Mouse (Mus musculus) liver, adult 2 months (tissue): ENCODE measurements at regions not wholly inside any gene's neighbourhood (a gene's known extent, or its start where the extent isn't known, plus 50 kb on each side); places are given as distances from the start of the nearest gene placed in this dataset.
A peak's percentile ranks its signal among the peaks of the same experiment; 100 is the strongest.

ENCODE experiments used
- DNase-seq: peaks from one replicate; pipeline ENCODE4 v3.0.0-alpha.2; 2011; ENCODE audit warnings: low read depth, low spot score; ENCODE audit errors: extremely low read depth
- H3K27ac ChIP-seq: fragments of 200-500 bp; replicated peaks from 2 replicates; pipeline ENCODE4 v1.5.1; 2012; ENCODE audit warnings: low read depth, mild to moderate bottlenecking, control low read depth, inconsistent platforms, low read length; ENCODE audit not compliant: insufficient read depth
- H3K27me3 ChIP-seq: fragments of 200-500 bp; 2 replicates; pipeline ENCODE4 v1.6.1; 2012; ENCODE audit warnings: mild to moderate bottlenecking, moderate library complexity, low read length, inconsistent platforms; ENCODE audit not compliant: control insufficient read depth, insufficient read depth
- H3K36me3 ChIP-seq: fragments of 200-500 bp; 2 replicates; pipeline ENCODE4 v1.6.1; 2012; ENCODE audit warnings: low read length, inconsistent platforms; ENCODE audit not compliant: control insufficient read depth, insufficient read depth
- H3K4me1 ChIP-seq: fragments of 200-500 bp; 2 replicates; pipeline ENCODE4 v1.6.1; 2011; ENCODE audit warnings: low read length; ENCODE audit not compliant: control insufficient read depth, insufficient read depth
- H3K4me3 ChIP-seq: fragments of 200-500 bp; 2 replicates; pipeline ENCODE4 v1.5.1; 2011; ENCODE audit warnings: low read depth, mild to moderate bottlenecking, control low read depth, low read length, moderate library complexity; ENCODE audit not compliant: insufficient read depth
- H3K79me2 ChIP-seq: fragments of 200-500 bp; 2 replicates; pipeline ENCODE4 v1.6.1; 2012; ENCODE audit warnings: inconsistent platforms, mild to moderate bottlenecking, low read length, moderate library complexity; ENCODE audit not compliant: control insufficient read depth, insufficient read depth
- H3K9ac ChIP-seq: fragments of 200-500 bp; 2 replicates; pipeline ENCODE4 v1.6.1; 2012; ENCODE audit warnings: low read depth, mild to moderate bottlenecking, control low read depth, inconsistent platforms, low read length
- CTCF ChIP-seq: fragments of 200-500 bp; IDR thresholded peaks from 2 replicates; pipeline ENCODE4 v1.5.1; 2011; ENCODE audit warnings: low read depth, low read length, control low read depth
- POLR2A ChIP-seq: fragments of 200-500 bp; IDR thresholded peaks from 2 replicates; pipeline ENCODE4 v1.6.1; 2011; ENCODE audit warnings: low read length, control low read depth; ENCODE audit not compliant: insufficient read depth; ENCODE audit errors: extremely low read depth
- WGBS: fragments of 180-500 bp; shearing (Covaris S2); methylation state at CpG from one replicate; pipeline ENCODE4 v1.1.7; 2018; 5-methylcytosine and 5-hydroxymethylcytosine counted together

DNA sequence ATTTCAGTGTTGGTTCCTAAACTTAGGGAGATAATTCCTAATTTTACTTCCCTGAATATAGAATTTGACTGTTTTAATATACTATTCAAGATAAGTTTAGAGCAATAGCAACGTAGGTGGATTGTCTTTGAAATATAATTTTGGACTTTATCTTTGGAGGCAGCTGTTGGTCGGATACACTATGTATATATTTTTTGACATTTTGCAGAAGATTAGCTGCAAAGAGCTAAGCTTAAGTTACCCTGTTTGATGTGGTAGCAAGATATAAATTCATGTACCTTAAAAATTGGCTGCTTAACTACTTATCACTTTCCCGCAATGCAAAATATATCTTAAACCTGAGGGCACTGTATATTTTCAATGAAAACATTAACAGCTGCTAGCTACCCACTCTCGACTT is 1375.3 kb downstream of the Hace1 start:
- Histone ChIP-seq H3K4me3 (no peak overlapping the region), H3K36me3 (no peaks in the 10 kb centered on the region), H3K79me2 (no peaks in the 10 kb centered on the region), H3K4me1 (no peaks in the 10 kb centered on the region), H3K27ac (no peak overlapping the region), H3K27me3 (no peaks in the 10 kb centered on the region), H3K9ac (no peak overlapping the region)
- 77% methylated on average over 4 of the region's 4 CpGs for WGBS
- TF ChIP-seq POLR2A (no peak), CTCF (no peak)
- no peak for DNase-seq

DNA sequence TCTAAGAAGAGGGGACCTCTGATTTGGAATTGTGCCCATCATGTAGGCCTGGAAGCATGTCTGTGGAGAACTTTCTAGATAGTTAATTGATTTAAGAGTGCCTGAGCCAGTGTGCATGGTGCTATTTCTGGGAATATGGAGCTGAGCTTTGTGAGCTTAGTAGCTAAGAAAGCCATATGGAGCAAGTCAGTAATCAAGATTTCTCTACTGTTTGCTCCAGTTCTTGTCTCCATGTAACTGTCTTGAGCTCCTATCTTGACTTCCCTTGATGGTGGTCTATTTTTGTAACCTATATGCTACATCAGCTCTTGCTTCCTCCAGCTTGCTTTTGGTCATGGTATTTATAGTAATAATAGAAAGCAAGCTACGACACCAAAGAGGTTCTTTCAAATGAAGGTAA is 1377.1 kb downstream of the Hace1 start:
- H3K4me1 ChIP-seq, result no peaks in the 10 kb centered on the region
- WGBS, result 73% methylated on average over 1 of the region's 1 CpGs
- H3K9ac ChIP-seq, result no peak overlapping the region
- no peak overlapping the region for H3K4me3 ChIP-seq
- H3K36me3 ChIP-seq, result no peaks in the 10 kb centered on the region
- no peaks in the 10 kb centered on the region for H3K79me2 ChIP-seq
- no peak for DNase-seq
- H3K27me3 ChIP-seq, result no peaks in the 10 kb centered on the region
- no peak overlapping the region for H3K27ac ChIP-seq
- no peak for TF ChIP-seq CTCF
- TF ChIP-seq POLR2A, result no peak

DNA sequence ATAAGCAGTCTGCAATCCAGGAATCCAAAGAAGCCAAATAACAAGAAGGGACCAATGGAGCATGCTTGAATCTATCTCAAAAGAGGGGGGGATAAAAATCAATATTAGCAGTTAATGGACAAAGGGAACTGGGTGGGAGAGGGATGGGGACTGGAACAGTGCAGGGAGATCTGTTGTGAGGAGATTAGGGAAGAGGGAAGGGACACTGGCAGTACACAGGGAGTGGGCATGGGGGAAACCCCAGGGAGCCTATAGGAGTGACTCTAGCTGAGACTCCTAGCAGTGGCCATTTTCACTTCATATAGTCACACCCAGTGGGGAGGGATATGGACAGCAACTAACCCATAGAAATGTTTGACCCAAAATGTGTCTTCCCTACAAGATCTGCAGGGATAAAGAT is 1402.8 kb downstream of the Hace1 start:
- TF ChIP-seq POLR2A (no peak), CTCF (no peak)
- no peaks in the 10 kb centered on the region for H3K36me3 ChIP-seq

DNA sequence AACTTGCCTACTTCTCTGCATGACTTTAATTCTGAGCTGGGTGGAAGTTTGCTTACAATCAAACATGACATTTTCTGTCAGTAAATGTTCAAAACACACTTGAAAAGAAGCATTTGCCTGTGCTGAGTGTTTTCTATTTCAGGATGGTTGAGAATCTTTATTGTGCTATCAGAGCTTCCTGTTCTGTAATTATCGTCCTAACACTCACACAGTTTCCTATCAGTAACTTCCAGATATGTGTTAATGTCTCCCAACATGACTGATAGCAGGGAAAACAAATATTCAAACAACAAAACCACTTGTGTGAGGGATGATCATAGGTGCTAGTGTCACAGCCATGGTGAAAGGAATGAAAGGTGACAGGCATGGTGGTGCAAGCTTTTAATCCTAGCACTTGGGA is 1422.1 kb downstream of the Hace1 start:
- Histone ChIP-seq H3K27ac (no peak overlapping the region), H3K9ac (no peak overlapping the region), H3K79me2 (no peaks in the 10 kb centered on the region), H3K4me3 (no peak overlapping the region), H3K36me3 (no peaks in the 10 kb centered on the region), H3K4me1 (no peaks in the 10 kb centered on the region), H3K27me3 (no peaks in the 10 kb centered on the region)
- TF ChIP-seq POLR2A (no peak), CTCF (no peak)
- 63% methylated on average over 1 of the region's 1 CpGs for WGBS
- DNase-seq, result no peak

More for the DNA sequence above, 1402.8 kb downstream of the Hace1 start:
- Histone ChIP-seq H3K9ac (no peak overlapping the region), H3K27me3 (no peaks in the 10 kb centered on the region), H3K79me2 (no peaks in the 10 kb centered on the region), H3K4me3 (no peak overlapping the region), H3K27ac (no peak overlapping the region), H3K4me1 (no peaks in the 10 kb centered on the region)
- DNase-seq, result no peak

DNA sequence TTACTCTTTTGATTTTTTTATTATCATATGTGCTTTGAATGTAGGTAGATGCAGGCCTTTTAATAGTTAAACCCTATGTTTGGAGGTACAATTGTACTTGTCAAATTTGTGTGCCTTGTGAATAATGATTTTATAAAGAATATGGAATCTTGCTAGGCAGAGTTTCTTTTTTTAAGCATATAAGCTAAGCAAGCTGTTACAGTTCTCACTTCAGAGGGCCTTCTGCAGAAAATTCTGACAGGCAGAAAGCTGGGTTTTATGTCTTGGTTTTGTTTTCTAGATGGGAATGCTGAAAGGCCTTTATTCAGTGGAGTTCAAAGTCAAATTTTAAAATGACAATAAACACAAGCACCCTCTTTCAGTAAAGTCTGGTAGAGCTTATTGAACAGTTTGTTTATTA is 1451.1 kb downstream of the Hace1 start:
- Histone ChIP-seq H3K4me3 (no peak overlapping the region), H3K79me2 (no peaks in the 10 kb centered on the region), H3K27ac (no peak overlapping the region), H3K9ac (no peak overlapping the region), H3K27me3 (no peaks in the 10 kb centered on the region), H3K4me1 (no peaks in the 10 kb centered on the region), H3K36me3 (no peaks in the 10 kb centered on the region)
- no peak for DNase-seq
- TF ChIP-seq CTCF (no peak), POLR2A (no peak)

DNA sequence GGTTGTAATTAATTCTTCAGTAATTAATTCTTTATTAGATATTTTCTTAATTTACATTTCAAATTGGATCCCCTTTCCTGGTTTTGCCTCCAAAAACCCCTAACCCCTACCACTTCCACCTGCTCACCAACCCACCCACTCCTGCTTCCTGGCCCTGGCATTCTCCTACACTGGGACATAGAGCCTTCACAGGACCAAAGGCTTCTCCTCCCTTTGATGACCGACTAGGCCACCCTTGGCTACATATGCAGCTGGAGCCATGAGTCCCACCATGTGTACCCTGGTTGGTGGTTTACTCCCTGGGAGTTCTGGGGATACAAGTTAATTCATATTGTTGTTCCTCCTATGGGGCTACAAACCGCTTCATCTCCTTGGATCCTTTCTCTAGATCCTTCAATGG is 1477.0 kb downstream of the Hace1 start:
- no peaks in the 10 kb centered on the region for H3K4me1 ChIP-seq
- H3K9ac ChIP-seq, result no peak overlapping the region
- H3K36me3 ChIP-seq, result no peaks in the 10 kb centered on the region
- no peak overlapping the region for H3K27ac ChIP-seq
- no peak overlapping the region for H3K4me3 ChIP-seq
- 71% methylated on average over 2 of the region's 2 CpGs for WGBS
- no peaks in the 10 kb centered on the region for H3K27me3 ChIP-seq
- DNase-seq, result no peak
- H3K79me2 ChIP-seq, result no peaks in the 10 kb centered on the region
- no peak for TF ChIP-seq CTCF
- TF ChIP-seq POLR2A, result no peak

DNA sequence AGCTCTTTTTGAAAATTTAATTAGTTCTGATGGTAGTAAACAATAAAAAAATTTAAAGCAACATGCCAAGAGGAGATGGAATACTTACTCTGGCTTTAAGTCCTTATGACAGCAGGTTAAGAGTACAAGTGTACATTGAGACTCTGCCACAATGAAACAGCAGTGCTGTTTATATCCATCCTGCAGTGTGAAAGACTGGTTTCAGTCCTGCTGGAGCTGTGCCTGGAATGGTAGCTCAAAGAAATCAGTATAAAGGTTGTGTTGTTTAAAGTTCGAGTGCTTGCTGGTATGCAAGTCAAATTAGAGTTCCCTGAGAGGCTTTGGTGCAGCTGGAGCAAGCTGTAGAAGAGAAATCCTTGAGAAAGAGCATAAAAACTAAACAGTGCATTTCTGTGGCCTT is 1524.9 kb downstream of the Hace1 start:
- no peak for TF ChIP-seq POLR2A
- TF ChIP-seq CTCF, result no peak

More for the DNA sequence above, 1524.9 kb downstream of the Hace1 start:
- H3K9ac ChIP-seq, result no peak overlapping the region
- WGBS, result 34% methylated on average over 1 of the region's 1 CpGs
- DNase-seq, result peak; percentile 16
- no peaks in the 10 kb centered on the region for H3K4me1 ChIP-seq
- H3K27ac ChIP-seq, result no peak overlapping the region
- H3K79me2 ChIP-seq, result no peaks in the 10 kb centered on the region
- no peaks in the 10 kb centered on the region for H3K36me3 ChIP-seq
- no peak overlapping the region for H3K4me3 ChIP-seq
- no peaks in the 10 kb centered on the region for H3K27me3 ChIP-seq
